Mouse (Mus musculus) G1E (cell line): ENCODE data around the gene Fbxl8.

Source experiments
- CTCF ChIP-seq: IDR thresholded peaks from 2 replicates; pipeline ENCODE4 v1.5.1; 2012; ENCODE audit warnings: low read depth, low read length, inconsistent platforms, mixed read lengths
- TAL1 ChIP-seq: conservative IDR thresholded peaks from 2 replicates; pipeline ENCODE4 v1.6.1; 2012; ENCODE audit warnings: low read depth, low read length, inconsistent platforms, mixed read lengths

DNA sequence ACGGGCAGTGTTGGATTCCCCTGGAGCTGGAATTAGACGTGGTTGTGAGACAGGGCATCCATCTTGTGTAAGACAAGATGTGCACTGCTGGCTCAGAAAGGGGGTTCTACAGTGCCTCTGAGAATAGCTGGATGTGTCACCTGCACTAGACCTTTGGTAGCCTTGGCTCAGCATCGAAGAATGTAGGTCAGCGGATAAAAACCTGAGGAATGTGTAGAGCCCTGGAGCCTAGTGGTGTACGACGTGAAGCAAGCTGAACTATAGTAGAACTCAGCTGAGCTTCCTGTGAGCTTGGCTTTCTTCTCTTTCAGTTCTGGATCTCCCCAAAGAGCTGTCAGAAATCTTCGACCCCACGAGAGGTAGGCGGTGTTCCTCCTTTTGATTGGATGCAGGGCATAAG, 39.4 kb downstream of the Fbxl8 start:
- TF ChIP-seq TAL1 (no peak), CTCF (no peak)
